Mouse (Mus musculus) ovary, postnatal 14 days (tissue): Measurements from ENCODE around the gene Dlg3.

ENCODE experiments used
- DNase-seq: peaks from one replicate; pipeline ENCODE4 v3.0.0; 2022; ENCODE audit warnings: low spot score

The Dlg3 gene

GRCm38 (mm10) chrX:100797370-100797769 is 29.8 kb downstream of the Dlg3 start:
- no peak for DNase-seq

GRCm38 (mm10) chrX:100797851-100798527 is 30.5 kb downstream of the Dlg3 start:
- DNase-seq, result no peak

DNA sequence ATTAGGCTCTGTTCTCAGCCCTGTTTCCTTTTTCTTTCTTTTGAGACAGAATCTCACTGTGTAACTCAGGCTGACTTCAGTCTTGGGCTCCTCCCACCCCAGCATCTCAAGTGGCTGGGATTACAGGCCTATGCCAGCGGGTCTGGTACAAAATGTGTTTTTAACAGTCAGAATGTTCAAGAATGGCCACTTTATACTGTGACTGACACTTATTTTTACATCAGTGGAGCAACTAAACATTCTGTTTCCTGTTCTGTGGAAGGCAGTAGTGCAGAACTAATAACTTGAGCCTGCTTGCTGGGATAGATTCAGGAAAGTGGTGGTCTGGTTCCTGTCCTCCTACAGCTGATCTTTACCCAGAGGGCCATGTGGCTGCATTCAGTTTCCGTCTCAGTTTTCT is 33.1 kb downstream of the Dlg3 start:
- no peak for DNase-seq

- DNase-seq, result no peak
Measured at GRCm38 (mm10) chrX:100802034-100802433, 34.5 kb downstream of the Dlg3 start.

- no peak for DNase-seq
Measured at GRCm38 (mm10) chrX:100811129-100811528, 43.6 kb downstream of the Dlg3 start.

GRCm38 (mm10) chrX:100814139-100814538 is 46.6 kb downstream of the Dlg3 start:
- DNase-seq, result no peak

DNA sequence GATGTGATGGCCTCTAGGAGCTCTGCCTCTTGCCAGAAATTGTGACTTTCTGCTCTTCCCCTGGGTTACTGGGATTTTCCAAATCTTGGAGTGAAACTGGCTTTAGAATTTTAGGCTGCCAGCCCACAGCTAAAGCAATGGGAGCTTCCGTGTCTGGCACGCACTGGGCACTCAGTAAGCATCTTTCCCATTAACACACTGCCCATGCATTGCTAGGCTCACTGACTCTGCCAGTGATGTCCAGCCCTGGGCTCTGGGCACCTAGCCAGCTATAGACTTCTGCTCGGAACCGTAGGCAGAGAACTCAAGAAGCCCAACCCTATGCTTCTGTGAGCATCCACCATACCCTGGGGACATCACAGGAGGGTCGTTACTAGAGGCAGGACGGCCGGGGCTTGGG is 48.2 kb downstream of the Dlg3 start:
- no peak for DNase-seq

DNA sequence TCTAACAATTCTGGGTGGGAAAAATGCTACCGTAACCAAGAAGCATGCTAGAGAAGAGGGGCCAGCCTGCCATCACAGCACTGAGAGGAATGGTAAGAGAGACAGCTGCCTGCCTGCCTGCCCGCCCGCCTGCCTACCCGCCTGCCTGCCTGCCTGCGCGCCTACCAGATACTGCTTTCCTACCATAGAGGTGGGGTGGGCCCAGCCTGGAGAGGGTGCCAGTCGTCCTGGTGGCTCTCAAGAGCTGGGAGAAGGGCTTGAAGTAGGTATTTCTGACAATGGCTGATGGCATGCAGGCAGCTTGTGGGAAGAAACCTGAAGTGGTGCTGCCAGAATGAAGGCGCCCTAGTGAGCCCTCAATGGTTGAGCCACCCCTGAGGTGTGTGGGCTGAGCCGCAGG is 51.2 kb downstream of the Dlg3 start:
- DNase-seq, result no peak

DNA sequence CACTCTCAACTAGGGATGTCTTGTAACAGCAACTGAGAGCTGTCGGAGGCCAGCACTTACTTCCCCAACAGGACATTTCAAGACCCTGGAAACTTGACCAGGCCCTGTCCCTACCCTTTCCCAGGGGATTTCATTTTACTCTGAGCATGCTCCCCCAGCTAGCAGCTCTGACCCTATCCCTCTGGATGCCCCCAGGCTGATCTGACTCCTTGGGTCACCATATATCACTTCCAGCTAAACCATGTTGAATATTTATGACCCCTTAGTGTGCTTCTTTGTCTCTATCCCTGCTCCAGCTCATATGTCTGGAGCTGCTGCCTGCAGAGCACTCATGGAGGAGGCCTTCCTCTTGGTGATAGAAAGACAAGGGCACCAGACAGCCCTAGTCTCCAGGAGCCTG is 53.6 kb downstream of the Dlg3 start:
- DNase-seq, result no peak

- no peak for DNase-seq
Measured at GRCm38 (mm10) chrX:100825557-100825956, 58.0 kb downstream of the Dlg3 start.

DNA sequence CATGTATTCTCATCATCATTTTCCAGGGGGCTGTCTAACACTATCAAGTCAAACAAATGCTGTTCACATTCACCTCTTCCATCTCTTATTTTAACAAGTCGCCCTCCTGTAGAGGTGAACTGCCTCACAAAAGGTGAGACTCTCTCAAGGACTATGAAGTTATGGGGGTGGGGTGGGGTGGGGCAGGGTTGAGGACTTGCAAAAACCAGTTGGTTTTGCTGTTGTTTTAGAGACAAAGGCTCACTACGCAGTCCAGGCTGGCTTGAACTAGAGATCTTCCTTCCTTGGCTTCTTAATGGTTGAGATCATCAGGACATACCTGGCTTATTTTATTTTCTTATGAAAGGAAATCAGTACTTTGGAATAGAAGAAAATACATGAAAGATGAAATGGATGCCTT is 65.3 kb downstream of the Dlg3 start:
- no peak for DNase-seq

- DNase-seq, result no peak
Measured at GRCm38 (mm10) chrX:100839211-100839610, 71.7 kb downstream of the Dlg3 start.
